Mouse (Mus musculus) kidney, postnatal 25 days (tissue): Measurements from ENCODE around the gene Skap1.

Experiments
- DNase-seq, 2 experiments: peaks; one replicate each; pipeline ENCODE4 v3.0.0; 2021; ENCODE audit warnings: mixed read lengths in 2 of 2

The Skap1 gene

DNA sequence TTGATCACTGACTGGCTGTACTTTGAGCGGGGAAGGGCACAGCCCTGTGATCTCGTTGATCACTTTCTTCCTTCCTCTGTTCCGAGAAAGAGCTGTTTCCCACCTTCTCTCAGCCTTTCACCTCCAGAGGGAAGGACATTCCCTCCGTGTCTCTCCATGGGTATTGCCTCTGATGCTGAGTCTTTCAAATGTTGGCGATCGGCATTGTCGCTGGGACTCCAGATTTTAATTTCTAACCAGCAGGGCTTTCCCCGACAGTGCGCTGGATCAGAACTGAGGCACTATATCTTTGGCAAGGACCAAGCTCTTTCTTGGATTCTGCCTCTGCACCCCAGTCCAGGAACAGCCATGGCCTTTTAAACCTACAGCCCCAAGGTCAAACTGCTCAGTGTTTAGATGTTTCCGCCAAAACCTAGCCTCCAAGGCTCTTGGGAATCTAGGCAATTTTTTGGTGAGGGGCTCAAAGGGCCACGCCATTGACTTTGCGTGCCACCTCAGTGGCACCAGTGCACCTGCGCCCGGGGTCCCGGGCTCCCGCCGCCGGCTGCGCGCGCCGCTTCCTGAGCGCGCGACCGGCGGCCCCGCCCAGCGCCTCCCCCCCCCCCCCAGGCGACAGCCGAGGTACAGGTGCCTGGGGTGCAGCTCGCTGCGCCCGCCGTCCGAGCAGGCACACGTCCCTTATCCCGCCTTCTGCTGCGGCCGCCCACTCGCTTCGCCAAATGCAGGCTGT is at the start of gene Skap1:
Gene Skap1 (plus strand): TSS at position 608 of the 730 bp plus-strand sequence.
- DNase-seq = no peak

DNA sequence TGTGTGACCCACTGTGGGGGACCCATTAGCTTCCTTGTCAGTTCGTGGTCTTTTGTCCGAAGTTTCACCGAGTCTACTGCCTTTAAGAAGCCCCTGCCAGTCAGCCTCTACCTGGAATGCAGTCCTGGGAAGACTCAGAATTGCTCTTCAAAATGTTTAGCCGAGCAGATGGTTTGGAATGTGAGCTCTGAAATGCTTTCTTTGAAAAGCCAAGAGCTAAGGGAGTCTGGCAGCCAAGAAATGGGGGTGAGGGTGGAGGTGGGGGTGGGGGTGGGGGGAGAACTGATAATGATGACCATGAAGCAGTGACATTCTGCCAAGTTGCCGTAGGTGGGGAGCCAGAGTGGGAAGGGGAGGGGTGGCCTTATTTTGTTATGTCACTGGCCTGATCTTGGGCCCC is 43.3 kb upstream of the Skap1 start:
- no peak for DNase-seq

DNA sequence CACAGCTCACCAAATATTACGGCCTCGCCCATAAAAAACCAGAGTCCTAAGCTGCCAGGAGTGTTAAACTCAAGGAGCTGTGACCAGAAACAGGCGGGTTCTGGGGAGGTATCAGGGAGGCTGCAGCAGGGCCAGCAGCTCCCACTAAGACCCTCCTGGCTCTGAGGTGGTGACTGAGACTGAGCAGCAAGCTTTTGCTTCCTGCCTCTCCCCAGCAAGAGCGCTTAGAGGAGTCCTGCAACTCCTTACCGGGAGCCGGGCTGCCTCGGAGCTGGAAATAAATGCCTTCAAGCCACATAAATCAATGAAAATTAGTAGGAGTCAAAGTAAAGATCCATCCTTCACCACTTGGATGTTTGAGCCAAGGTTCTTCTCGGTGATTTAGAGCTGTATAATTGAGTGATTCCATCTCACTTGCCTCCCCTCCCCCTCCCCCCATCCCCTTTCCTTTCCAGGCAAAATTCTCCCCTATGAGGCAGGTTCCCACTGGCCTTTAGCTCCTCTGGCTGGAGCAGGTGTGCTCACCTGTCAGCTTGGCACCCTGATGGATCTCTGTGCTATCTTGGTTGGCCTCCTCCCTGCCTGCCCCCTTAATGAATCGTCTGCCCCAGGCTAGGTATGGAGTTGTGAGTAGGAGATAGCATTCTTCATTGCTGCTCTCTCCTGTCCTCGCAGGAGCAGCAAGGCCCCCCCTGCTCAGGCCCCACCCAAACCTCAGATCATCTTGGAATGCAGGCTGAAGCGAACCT is 42.7 kb upstream of the Skap1 start:
- no peak for DNase-seq

DNA sequence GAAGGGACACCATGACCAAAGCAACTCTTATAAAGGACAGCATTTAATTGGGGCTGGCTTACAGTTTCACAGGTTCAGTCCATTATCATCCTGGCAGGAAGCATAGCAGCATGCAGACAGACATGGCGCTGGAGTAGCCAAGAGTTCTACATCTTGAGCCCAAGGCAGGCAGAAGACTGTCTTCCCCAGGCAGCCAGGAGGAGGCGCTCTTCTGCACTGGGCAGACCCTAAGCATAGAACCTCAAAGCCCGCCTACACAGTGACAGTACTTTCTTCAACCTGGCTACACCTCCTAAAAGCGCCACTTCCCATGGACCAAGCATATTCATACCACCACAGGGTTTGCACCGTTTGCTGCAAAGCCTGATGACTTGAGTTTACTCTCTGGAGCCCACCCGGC is 39.2 kb upstream of the Skap1 start:
- no peak for DNase-seq

DNA sequence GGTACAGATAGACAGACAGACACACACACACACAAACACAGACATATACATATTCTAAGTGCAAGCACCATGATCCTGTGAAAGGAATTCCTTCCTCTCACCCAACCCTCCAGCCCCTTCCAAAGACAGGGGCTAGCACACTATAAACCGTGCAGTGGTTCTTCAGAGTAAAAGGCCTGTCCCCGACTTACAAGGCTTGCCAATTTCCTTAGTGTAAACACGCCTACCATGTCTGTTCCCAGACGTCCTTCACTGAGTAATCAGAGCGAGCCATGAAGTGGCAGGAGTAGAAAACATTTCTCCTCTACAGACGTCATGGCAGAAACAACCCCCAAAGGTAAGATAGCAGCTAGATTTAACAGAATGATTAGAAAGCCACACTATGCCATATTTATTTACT is 38.2 kb upstream of the Skap1 start:
- no peak for DNase-seq

DNA sequence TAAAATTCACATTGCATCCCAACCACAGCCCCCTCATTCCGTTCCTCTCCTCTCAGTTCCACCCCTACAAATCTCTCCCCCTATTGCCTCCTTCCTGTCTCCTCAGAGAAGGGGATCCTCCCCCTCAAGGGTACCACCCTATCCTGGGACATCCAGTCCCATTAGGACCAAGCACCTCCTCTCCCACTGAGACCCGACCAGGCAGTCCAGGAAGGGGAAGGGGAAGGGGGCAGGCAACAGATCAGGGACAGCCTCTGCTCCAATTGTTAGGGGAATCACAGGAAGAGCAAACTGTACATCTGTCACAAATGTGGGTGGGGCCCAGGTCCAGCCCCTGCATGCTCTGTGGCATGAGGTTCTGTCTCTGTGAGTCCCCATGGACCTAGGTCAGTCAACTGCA is 37.6 kb upstream of the Skap1 start:
- DNase-seq = peak in 1 of 2 experiments; percentile 55

DNA sequence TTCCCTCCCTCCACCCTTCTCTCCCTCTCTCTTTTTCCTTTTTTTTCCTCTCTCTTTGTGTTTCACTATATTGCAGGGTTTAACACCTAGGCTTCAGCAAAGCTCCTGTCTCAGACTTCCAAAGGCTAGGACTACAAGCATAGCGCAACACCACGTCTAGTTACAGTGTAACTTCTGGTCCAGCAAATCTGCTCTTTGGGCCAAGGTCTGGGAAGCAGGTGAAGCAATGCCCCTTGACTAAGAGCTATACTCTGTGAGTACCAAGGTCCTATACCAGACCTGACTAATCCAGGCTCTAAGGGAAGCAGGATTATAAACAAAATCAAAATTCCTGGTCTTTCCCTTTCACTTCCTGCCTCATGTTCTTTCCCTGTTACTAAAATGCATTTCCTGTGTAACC is 35.3 kb upstream of the Skap1 start:
- DNase-seq = peak; percentile 57 to 76

DNA sequence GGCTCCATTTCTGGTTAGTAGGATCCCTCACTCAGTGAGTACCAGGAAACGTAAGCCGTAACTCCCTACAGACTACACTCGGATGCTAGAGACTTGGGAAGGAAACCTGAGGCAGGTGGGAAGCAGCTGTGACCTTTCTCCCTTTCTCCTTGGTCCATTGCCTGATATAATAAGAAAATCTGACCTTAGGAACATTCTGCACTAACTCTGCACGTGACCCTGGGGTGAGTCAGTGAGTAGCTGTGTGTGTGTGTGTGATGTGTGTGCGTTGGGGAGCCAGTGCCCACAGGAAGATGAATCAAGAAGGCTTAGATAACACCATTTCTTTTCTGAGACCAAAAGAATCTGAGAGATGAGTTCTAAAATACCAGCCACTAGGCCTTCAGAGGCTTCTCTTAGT is 34.5 kb upstream of the Skap1 start:
- DNase-seq = no peak

DNA sequence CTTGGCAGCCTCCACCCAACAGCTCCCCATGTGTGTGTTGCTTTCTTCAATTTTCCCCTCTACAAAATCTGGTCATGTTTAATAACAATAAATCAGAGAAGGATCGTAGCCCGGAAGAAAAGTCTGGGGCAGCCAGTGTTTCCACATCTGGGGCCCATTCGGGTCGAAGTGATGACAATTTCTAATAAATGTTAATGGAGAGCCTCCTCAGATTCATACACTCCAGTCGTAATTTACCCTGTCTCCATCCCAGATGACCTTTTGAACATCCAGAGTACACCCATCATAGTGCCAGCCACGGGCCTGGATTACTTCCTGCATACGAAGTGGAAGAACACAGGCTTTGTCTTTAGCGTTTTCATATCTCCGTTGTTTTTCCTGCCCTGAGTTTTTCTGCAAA is 32.5 kb upstream of the Skap1 start:
- no peak for DNase-seq

DNA sequence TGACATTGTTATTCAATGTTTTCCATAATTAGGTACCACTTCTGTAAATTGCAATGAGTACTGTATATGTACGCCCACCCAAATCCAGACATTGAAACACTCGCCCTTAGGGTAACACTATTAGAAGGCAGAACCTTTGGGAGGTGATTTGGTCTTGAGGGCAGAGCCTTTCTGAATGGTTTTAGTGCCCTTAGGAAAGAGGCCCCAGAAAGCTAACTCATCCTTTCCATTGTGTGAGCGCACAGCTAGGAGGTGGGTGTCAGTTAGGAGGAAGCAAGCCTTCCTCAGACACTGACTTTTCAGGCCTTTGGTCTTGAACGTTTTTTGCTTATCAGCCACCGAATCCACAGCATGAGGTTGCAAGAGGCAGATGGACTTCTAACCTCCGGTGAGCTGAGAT is 29.5 kb upstream of the Skap1 start:
- DNase-seq = no peak

DNA sequence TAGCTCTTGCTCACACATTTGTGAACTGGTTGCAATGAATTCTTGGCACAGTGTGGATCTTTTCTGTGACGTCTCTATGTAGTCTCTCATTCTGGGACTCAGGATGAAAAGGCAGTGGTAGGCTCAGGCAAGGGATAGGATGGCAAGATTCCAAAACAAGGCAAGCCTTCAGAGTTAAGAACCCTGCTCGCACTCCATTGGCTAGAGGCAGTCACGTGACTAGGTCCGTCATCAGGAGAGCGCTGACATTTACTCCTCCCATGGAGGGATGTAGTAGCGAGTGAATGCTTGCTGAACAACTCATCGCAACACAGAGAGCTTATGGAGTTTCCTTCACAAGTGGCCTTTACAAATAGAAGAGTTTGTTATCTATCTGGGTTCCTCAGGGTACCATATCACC is 27.9 kb upstream of the Skap1 start:
- DNase-seq = no peak

DNA sequence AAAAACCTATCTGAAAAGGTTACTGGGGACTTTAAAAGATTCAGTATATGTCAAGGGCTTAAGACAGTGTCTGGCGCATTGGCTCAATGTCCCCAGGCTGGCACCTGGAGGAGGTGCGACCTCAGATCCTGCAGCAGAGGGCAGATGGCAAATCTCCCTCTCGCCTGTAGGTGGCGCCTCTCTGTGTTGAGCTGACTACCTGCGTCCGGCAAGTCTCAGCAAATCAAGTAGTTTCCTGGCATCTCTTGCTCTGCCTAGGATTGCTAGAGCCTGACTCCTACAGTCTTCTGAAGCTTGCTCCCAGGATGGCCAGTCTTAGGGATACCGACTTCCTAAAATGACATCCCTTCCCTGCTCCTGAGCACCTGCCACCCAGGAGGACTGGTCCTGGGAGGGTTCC is 25.6 kb upstream of the Skap1 start:
- DNase-seq = peak; percentile 78 to 80

DNA sequence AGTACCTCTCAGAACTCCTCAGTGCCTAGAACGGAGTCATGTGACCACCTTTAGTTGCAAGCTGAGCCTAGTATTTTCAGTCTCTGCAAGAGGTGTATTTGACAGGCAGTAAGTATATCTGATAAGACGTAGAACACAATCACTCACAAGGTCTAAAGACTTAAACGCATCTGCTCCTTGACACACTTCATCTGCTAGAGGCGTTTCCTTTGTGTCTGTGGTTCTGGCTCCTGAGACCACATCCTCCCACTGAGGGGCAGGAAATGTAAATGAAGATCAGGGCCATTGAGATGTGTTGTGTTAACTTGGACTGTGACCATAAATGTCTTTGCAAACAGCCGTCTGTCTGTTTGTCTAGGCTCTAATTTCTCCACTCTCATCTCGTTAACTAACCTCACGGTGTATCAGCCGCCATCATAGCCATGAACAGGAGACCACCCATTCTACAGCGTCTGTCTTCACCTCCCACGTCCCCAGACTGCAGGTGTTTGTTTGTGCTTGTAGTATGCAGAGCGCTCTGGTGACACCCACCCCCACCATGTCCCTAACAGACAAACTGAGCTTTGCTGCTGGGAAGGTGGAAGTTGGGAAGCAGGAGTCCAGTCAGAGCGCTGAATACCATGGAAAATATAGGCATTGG is 22.7 kb upstream of the Skap1 start:
- DNase-seq = no peak

DNA sequence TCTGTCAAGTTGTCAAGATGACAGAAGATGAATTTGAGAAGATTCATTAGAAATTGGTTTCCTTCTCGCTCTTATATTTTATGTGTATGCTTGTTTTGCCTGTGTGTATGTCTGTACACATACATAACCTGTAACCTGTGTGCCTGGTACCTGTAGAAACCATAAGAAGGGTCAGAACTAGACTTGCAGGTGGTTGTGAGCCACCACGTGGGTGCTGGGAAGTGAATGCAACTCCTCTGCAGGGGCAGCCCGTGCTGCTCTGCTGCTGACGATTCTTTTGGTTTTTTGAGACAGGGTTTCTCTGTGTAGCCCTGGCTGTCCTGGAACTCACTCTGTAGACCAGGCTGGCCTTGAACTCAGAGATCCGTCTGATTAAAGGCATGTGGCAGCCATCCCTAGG is 21.9 kb upstream of the Skap1 start:
- no peak for DNase-seq

DNA sequence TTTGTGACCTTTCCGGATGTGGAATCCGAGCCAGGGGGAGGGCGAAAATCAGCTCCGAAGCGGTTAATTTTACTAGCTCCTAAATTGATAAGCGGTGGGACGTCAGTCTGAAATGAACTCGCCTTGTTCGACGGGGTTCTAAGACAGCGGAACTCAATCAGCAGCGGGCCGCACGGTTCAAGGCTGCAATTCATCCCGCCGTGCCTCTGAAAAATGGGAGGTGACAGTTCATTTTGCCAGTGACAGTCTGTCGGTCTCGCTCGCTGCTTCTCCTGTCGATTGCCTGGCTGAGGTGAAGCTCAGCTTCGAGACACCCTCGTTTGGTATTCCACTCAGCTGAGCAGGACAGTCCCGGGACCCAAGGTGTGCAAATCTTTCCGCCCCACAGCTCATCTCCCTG is 16.5 kb upstream of the Skap1 start:
- no peak for DNase-seq

DNA sequence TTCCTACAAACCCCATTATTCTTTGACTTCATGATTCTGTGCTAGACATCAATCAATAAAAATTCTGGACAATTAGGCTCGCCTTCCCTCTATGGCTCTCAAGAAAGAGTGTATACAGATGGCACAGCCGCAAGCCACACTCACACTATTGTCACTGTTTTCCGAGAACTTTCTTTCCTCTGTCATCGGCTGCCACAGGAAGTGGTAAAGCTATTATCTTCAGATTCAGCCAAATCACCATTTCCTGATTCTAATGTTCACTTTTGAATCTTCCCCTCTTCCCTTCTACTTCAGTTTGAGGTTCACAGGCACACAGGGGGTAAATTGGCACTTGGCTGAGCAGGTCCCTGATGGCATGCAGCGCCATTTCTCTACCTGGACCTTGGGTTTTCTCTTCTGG is 9.3 kb upstream of the Skap1 start:
- DNase-seq = no peak

DNA sequence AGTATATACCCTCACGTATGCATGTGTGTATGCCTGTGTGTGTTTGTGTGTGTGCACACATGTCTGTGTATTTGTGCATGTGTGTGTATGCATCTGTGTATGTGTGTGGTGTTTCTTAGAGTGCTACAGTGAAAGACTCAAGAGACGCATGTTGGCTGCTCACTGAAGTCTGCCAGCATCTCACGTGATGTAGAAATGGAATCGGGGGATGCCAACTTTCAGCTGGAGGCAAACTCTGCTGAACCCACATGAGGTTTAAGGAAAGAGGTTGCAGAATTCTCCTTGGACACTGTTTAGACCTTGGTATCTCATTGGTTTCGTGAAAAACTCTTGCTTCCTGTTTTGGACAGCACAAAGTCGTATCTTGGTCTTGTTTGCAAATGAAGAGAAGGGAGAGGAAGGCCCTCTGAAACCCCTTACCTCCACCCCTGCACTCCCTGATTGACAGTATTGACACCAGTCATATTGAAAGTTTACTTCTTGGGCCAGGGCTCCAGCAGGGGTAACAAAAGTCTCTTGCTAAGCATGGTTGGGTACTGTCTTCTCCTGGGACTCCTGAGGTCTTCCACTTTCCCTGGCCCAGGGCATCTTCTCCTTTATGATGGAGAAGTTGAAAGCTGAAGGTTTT is 8.6 kb upstream of the Skap1 start:
- no peak for DNase-seq

DNA sequence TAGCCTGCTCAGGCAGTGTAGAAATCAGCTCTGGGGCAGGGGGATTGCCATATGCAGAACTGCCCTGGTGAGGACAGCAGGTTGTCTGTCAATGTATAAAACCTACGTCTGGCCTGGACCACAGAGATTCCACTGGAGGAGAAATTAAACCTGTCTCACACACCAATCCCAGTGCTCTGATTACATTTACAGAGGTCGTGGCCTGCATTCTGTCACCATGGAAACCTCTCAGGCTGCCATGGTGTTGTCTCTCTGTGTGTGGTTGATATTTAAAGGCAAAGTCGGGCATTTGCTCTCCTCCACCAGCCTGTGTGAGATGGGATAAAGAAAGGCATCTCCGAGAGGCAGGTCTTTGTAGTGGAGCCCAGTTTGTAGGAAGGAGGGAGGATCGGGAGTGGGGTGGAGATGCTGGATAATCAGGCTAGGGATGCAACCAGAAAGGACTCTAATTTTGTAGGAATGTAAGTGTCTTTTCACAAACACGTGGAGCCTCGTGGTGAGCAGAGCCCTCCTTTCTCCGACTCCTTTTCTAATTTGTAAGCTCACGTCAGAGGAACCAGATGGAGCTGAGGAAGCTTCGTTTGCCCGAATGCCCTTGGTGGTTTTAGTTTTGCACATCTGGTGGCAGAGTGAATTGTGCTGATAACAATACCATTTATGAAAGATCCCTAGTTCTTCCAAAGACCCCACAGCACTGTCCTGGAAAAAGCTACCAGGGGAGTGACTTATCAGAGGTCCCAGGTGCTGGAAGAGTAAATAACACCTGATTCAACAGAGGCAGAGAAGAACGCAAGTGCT is 7.7 kb upstream of the Skap1 start:
- no peak for DNase-seq

DNA sequence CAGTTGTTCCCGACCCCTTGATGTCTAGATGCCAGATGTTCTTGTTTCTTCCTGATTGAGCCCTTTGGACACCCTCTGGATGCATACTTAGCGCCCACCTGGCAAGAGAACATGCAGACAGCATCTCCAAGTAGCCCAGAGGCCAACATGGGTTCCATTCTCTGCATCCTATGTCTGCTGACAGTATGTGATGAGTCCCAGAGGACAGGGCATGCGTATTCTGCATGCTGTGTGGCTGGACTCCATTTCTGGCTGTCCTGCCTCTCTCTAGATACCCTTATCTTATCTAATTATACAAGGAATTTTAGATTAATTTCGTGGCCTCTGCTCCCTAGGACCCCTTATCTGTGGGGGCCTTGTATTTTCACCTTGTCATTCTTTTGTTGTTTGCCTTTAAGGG is 2.6 kb upstream of the Skap1 start:
- DNase-seq = no peak

DNA sequence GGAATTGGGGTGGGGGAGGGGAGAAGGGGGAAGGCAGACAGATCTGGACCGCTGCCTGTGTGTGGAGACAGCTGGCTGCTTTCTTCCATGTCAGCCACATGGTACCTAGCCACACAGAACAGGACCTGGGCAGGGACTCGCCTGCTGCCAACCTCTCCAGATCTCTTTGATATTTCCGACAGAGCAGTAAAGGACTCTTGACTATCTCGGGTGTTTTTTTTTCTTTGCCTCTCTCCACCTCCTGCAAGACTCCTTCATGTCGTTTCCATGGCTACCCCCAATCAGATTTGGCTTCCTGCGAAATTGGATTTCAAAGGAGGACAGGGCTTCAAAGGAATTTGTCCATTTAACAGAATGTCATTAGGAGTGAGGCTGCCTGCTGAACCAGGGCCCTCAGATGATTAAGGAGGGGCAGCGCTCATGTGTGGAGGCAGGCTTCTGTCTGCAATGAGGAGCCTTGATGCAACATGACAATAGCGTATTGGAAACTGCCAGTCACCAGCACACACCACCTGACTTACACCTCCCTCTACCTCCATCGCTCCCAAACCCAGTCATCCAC is 2.1 kb upstream of the Skap1 start:
- no peak for DNase-seq

DNA sequence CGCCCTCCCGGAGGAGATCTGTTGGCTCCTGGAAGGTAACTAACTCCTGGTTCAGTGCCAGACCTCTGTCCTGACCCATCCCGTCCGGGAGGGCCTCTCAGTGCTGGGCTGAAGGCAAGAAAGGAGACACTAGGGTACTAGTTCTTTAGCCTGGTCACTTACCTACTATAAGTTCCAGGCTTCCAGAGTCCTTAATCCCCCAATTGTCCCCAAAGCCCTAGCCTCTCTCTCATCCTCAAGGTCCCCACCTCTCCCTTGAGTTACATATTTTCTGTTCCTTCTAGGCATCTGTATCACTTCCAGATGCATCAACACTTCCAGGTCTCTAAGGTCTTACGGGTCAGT is 295 bp downstream of the Skap1 start:
- peak; percentile 16 to 49 for DNase-seq

DNA sequence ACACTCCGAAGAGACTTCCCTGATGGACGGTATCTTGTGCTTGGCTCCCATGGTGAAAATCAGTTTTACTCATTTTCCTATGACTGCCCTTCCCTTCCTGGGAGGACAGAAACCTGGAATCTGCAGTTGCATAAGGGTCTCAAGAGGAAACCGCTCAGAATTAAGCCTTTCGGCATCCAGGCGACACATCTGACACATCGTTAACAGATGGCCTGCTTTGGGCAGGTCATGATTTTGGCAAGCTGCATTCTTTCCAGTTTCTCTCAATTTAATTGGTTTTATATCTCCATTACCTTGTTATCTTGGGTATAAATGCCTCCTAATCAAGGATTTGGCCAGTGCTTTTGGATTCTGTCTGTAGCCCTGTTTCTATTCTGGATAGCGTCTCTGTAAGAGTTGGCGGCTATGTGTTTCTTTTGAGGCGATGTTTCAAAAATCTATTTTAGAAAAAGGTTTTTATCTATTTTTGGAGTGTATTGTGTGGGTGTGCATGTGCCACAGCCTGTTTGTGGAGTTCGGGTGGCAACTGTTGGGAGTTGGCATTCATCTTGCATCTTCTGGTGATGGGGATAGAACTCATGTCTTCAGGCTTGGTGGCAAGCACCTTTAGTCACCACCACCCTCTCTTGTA is 1.1 kb downstream of the Skap1 start:
- DNase-seq = no peak
